ENCODE assay signal across 8 mouse cellular contexts in the genomic region with DNA sequence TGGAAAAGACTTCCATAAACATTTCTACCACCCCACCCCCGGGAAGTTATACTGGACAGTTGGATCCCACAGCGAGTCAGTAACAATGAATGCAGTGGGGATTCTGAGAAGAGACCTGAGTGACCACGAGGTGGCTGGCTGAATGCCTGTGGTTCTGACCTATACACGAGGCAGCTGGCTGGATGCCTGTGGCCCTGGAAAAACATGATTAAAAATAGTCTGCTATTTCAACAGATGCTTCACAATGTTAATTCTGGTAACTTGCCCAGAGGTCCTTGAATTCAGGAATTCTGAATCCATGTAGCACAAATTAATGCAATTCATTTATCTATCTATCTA.
DNase-seq lines count a peak whose midpoint lies in the region; ATAC-seq lines count a peak whose summit lies in the region.

No protein-coding gene starts in this region.

- no peaks in the 10 kb centered on the region for H3K9me3 ChIP-seq in kidney, embryonic 14.5 days (ENCODE audit: control insufficient read depth, low read length)
- H3K9me3 ChIP-seq in stomach, embryonic 14.5 days (ENCODE audit: control insufficient read depth, low read depth, low read length) = no peaks in the 10 kb centered on the region

- DNase-seq in 3T3-L1 (ENCODE audit: low read depth, low spot score) = peak; percentile 95
- DNase-seq in adrenal gland, adult 2 months = peak; percentile 90
- peak; percentile 75 for DNase-seq in gastrocnemius, postnatal 10 days
- DNase-seq in spleen, postnatal 4 days (ENCODE audit: low spot score in 2 of 2) = no peak
- no peak for DNase-seq in T-cell, adult 2 months (ENCODE audit: low spot score)
- no peak for DNase-seq in frontal cortex, postnatal 25 days (ENCODE audit: low spot score in 2 of 2)

- no peaks in the 10 kb centered on the region for H3K27me3 ChIP-seq in kidney, embryonic 14.5 days (ENCODE audit: control insufficient read depth, insufficient read depth, low read length)
- no peaks in the 10 kb centered on the region for H3K27me3 ChIP-seq in stomach, embryonic 14.5 days (ENCODE audit: control insufficient read depth, insufficient read depth, low read length)

- no peak overlapping the region for H3K9ac ChIP-seq in kidney, embryonic 14.5 days (ENCODE audit: low read depth, low read length)
- no peak overlapping the region for H3K9ac ChIP-seq in stomach, embryonic 14.5 days (replicated peaks; ENCODE audit: low read depth, low read length)

- WGBS in kidney, embryonic 14.5 days = 62% methylated on average over 4 of the region's 4 CpGs
- 44% methylated on average over 4 of the region's 4 CpGs for whole genome bisulfite sequencing in stomach, embryonic 14.5 days

- H3K4me3 ChIP-seq in kidney, embryonic 14.5 days (ENCODE audit: low read length) = no peak overlapping the region
- no peak overlapping the region for H3K4me3 ChIP-seq in stomach, embryonic 14.5 days (ENCODE audit: low read depth, low read length)

- H3K27ac ChIP-seq in kidney, embryonic 14.5 days (ENCODE audit: low read depth, low read length) = no peak overlapping the region
- no peak overlapping the region; the same call in 1 of the 2 replicates for H3K27ac ChIP-seq in stomach, embryonic 14.5 days (ENCODE audit: low read length)

- ATAC-seq in kidney, embryonic 14.5 days (ENCODE audit: low FRiP score, low TSS enrichment) = peak; percentile 62; the same call in 1 of the 2 replicates
- ATAC-seq in stomach, embryonic 14.5 days (ENCODE audit: insufficient number of reproducible peaks, insufficient read depth, low FRiP score, low read depth) = 0 out of 2 replicates have a peak, but pooled peaks have one; percentile 46

- peaks cover 7% of the 10 kb centered on the region; the same call in 1 of the 2 replicates for H3K4me1 ChIP-seq in kidney, embryonic 14.5 days (ENCODE audit: control insufficient read depth, insufficient read depth, low read length)
- H3K4me1 ChIP-seq in stomach, embryonic 14.5 days (ENCODE audit: control insufficient read depth, insufficient read depth, low read length) = peaks cover 4% of the 10 kb centered on the region

- no peak overlapping the region for H3K4me2 ChIP-seq in kidney, embryonic 14.5 days (replicated peaks; ENCODE audit: low read depth, low read length)
- H3K4me2 ChIP-seq in stomach, embryonic 14.5 days (replicated peaks; ENCODE audit: low read depth, low read length) = no peak overlapping the region

- peaks cover 13% of the 10 kb centered on the region for H3K36me3 ChIP-seq in kidney, embryonic 14.5 days (ENCODE audit: control insufficient read depth, insufficient read depth, low read length)
- H3K36me3 ChIP-seq in stomach, embryonic 14.5 days (ENCODE audit: control insufficient read depth, insufficient read depth, low read length) = peaks cover 11% of the 10 kb centered on the region; the same call in 1 of the 2 replicates

Comparison
In these comparisons a context has a peak if more than half of its experiments do, and no peak if none do; other contexts are left out.
1. DNase-seq: peak in 3T3-L1 (single experiment), adrenal gland, adult 2 months (single experiment) and gastrocnemius, postnatal 10 days (single experiment); none in spleen, postnatal 4 days (0 of 2), T-cell, adult 2 months (single experiment) and frontal cortex, postnatal 25 days (0 of 2).